Mouse (Mus musculus): ENCODE data around the gene Cacna2d4.

GRCm38 (mm10) chr6:119313096-119313495 is 76.8 kb downstream of the Cacna2d4 start:
- TF ChIP-seq POLR2A (IDR thresholded peaks at IDR 0.05; ENCODE audit: control insufficient read depth, extremely low read depth, insufficient read depth, low read length, poor library complexity) (no peak), CTCF (IDR thresholded peaks at IDR 0.05; ENCODE audit: borderline replicate concordance, control insufficient read depth, extremely low read depth, insufficient read depth, low read length, poor library complexity) (no peak)
